Mouse (Mus musculus) T-helper 2 cell (primary cell): ENCODE data around the gene Pcdh10.

Experiments used
- in situ Hi-C: fragments of 300-600 bp; cut with MboI, MseI; formaldehyde crosslinking; loops from one replicate; pipeline ENCODE4 v1.15.1; 2025; ENCODE audit warnings: high pct_unique_total_duplicates

The Pcdh10 gene

GRCm38 (mm10) chr3:45378145-45378544 is at the start of gene Pcdh10:
Gene Pcdh10 (plus strand): TSS chr3:45378398.
- in situ Hi-C loops: no loop called here

- in situ Hi-C loops: no loop called here
Measured at GRCm38 (mm10) chr3:45355919-45356318, 22.3 kb upstream of the Pcdh10 start.

- in situ Hi-C loops: no loop called here
Measured at GRCm38 (mm10) chr3:45368952-45369351, 9.2 kb upstream of the Pcdh10 start.

DNA sequence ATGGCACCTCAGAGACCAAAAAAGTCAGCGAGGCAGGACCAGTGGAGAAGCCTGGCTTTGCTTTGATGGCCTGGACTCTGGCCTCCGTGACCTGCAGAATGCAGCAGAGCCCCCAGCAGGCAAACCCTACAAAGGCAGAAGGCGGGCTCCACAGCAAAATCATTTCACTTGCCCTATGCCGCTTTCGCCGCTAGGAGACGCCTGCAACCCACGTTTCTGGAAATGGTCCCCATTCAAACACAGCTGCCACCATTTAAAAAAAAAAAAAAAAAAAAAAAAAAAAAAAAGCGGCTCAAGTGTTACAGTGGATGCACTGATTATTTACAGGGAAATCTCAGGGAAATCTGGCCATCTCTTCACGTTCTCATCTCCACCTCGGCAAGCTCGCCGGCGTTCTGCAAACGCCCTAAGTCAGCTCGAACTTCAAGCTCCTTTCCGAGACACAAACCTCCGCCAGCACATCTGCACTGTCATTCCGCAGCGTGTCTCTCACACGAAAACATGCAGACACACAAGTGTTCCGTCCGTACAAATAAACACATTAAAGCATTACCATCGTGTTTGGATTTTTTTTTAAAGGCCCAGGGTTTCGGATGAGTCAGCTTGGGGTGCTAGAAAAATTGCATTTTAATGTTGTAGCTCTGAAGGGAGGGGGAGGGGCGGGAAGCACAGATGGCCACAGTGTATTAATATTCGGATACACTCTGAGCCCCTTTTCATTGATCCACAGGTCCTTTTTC is 2.3 kb upstream of the Pcdh10 start:
- in situ Hi-C loops: no loop called here

- in situ Hi-C loops: no loop called here
Measured at GRCm38 (mm10) chr3:45376501-45377390, 1.5 kb upstream of the Pcdh10 start.

- in situ Hi-C loops: no loop called here
Measured at GRCm38 (mm10) chr3:45377391-45377998, 703 bp upstream of the Pcdh10 start.

- in situ Hi-C loops: no loop called here
Measured at GRCm38 (mm10) chr3:45379541-45379971, 1.4 kb downstream of the Pcdh10 start.

- in situ Hi-C loops: no loop called here
Measured at GRCm38 (mm10) chr3:45379972-45380761, 2.0 kb downstream of the Pcdh10 start.

DNA sequence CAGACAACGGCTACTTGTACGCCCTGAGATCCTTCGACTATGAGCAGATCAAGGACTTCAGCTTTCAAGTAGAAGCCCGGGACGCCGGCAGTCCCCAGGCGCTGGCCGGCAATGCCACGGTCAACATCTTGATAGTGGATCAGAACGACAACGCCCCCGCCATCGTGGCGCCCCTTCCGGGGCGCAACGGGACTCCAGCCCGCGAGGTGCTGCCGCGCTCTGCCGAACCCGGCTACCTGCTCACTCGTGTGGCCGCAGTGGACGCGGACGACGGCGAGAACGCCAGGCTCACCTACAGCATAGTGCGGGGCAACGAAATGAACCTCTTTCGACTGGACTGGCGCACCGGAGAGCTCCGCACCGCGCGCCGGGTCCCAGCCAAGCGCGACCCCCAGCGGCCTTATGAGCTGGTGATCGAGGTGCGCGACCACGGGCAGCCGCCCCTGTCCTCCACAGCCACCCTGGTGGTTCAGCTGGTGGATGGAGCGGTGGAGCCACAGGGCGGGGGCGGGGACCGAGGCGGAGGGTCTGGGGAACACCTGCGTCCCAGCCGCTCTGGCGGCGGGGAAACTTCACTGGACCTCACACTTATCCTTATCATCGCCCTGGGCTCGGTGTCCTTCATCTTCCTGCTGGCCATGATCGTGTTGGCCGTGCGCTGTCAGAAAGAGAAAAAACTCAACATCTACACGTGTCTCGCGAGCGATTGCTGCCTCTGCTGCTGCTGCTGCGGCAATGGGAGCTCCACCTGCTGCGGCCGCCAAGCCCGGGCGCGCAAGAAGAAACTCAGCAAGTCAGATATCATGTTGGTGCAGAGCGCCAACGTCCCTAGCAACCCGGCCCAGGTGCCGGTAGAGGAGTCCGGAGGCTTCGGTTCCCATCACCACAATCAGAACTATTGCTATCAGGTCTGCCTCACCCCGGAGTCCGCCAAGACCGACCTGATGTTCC is 2.9 kb downstream of the Pcdh10 start:
- in situ Hi-C loops: no loop called here

GRCm38 (mm10) chr3:45382032-45382755 is 4.0 kb downstream of the Pcdh10 start:
- in situ Hi-C loops: no loop called here

DNA sequence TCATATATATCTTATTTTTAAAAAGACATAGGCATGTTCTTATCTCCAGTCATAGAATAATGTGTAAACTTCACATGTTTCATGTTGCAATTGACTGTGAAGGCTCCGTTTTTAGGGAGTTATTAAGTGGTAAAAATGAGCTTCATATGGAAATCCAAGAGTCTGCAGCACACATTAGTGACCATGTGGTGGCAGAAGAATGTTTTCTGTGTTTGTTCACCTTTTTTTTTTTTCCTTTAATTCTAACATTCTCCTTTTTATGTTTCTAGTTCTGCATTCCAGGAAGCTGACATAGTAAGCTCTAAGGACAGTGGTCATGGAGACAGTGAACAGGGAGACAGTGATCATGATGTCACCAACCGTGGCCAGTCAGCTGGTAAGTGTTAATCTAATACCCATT is 5.6 kb downstream of the Pcdh10 start:
- in situ Hi-C loops: no loop called here

DNA sequence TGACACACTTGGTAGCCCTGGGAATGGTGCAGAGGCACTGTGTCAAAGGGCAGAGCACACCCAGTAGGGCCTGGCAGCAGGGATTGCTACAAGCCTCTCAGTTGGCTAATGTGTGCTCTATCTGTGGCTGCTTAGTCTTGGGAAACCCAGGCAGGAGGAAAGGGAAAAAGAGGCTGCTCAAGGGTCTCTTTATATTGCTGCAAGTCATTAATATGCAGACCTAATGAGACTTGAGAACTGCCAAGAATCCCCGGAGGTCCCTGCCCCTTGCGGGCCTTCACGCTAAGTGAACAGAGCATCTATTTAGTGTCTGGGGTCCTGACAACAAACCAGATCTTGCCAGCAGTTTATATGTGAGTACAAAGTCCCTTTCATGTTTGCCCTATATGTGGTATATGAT is 6.8 kb downstream of the Pcdh10 start:
- in situ Hi-C loops: no loop called here

DNA sequence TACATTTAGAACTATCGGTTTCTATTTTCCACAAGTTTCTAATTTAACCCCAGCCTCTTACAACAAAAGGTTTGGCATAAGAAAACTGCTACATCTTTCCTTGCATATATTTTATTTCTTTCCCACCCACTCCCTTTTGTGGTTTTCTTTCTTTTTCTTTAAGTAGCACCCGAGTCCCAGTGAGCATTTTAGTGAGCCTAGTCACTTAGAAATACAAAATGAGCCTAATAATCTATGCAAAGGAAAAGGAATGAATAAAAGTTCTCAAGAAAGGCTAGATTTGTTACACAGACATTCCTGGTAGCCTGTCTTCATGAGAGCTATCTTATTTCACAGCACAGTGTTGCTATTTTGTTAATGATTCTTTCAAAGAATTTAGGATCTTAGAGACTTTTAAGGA is 7.3 kb downstream of the Pcdh10 start:
- in situ Hi-C loops: no loop called here

DNA sequence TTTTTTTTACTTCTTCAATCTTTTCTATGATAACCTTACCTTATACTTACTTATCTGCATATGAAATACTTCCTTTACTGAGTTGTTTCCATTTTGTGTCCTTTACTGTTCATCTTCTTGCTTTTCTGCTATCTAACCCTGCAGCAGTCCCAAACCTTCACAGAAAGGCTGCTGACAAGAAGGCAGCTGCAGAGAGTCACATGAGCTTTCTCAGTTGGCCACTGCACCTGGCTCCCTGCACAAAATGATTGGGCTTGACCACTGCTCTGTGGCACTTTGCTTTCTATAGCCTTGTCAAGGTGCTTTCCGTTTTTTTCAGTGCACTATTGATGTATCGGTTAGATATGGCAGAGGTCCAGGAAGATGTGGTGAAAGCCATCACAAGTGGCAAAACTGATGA is 8.3 kb downstream of the Pcdh10 start:
- in situ Hi-C loops: no loop called here

DNA sequence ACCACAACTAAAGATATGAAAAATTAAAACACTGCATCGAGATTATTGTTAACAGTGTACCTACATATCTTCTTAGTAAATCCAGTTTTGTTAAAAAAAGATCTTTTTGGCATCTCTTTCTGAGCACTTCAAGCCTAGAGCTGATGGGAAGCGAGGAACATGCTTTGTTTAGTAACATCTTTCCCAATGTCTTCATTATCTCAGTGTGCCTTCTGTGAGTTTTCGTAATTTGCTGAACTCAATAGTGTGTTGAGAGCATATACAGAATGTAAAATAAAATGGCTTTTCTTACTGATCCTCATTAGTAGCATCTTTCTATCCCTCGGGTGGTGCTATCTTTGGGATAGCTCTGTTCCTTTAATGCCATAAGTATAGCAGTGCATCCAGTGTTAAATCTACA is 18.9 kb downstream of the Pcdh10 start:
- in situ Hi-C loops: no loop called here

- in situ Hi-C loops: loop anchor here (10.0 kb wide), 1 partner anchor 162 kb away; no protein-coding TSS in a partner anchor
Measured at GRCm38 (mm10) chr3:45403239-45403638, 25.0 kb downstream of the Pcdh10 start.

DNA sequence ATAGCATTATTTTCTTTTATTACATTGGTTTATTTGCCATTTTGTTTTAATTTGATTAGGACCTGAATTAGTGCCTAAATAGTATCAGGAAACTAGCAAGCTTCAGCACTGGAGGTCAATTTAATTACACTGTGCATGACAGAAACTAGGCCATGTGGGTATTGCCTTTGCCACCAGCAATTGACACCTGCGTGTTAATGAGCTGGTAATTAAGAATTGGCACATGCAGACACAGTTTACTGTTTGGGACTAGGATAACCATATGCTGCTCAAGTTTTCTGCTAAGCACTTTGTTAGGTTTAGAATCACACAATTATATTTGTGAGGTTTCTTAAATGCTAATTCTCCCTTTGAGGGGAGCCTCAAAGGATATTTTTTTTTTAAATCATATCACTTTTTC is 53.5 kb downstream of the Pcdh10 start:
- in situ Hi-C loops: no loop called here

DNA sequence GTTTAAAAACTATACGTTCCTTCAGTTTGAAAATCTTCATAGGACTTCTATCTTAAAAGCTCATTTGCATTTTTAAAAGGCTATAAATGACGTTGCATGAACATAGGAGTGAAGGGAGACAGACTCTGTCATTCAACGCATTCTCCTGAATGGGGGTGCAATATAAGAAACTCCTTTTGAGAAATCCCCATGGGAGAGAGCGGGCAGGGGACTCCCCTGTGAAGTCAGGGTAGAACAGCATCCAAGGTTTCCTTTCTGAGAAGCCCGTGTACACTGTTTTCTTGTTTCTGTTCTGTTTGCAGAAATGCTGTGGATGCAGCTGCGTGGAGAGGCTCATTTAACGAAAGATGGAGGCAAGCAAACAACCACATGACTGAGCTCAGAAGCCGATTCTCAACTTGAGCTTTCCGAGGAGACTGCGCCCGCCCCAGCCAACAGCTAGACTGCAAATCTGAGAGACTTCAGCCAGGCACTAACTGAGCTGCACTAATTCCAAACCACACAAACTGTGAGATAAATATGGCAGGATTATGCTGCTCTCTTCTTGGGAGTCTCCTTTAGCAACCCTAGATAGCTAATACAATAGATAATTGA is 54.1 kb downstream of the Pcdh10 start:
- in situ Hi-C loops: no loop called here
